Mouse (Mus musculus): ENCODE data around the gene Sik3. TPM values are rescaled to one million over a fixed set of nuclear protein-coding genes. Genes with fewer than 3 reads are reported as not detected.

The Sik3 gene
- polyA plus RNA-seq, 1 experiment, result 29.4 TPM

DNA sequence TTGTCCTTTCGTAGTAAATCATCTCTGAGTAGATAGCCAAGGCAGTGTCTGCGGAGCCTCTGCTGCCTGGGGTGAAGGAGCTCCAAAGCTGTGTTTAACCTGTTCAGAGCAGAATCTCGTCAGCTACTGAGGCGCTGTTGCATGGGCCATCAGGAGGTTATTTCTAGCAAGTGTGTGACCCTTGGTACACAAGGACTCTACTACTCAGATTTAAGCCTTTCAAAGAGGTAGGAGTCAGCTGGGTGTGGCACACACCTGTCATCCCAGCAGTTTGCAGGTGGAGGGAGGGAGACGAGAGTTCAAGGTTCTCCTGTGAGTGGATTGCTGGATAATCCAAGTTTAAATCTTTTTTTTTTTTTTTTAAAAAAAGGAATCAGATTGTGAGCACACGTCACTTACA lies 7.4 kb downstream of the Sik3 start:
- peaks cover 56% of the 10 kb centered on the region for H3K79me2 ChIP-seq (ENCODE audit: control insufficient read depth, insufficient read depth)
- H3ac ChIP-seq (ENCODE audit: control insufficient read depth, insufficient read length), result no peak overlapping the region
- no peaks in the 10 kb centered on the region for H3K27me3 ChIP-seq (ENCODE audit: control insufficient read depth, insufficient read depth, insufficient read length)
- TF ChIP-seq MAX (IDR thresholded peaks at IDR 0.05; ENCODE audit: low read depth), result no peak
- no peak for TF ChIP-seq SRF (IDR thresholded peaks at IDR 0.05; ENCODE audit: control insufficient read depth, insufficient read length, low read depth)
- H3K4me3 ChIP-seq, result no peak overlapping the region
- H3K36me3 ChIP-seq (ENCODE audit: control insufficient read depth, insufficient read depth), result no peaks in the 10 kb centered on the region
- no peak overlapping the region for H3K4me2 ChIP-seq (ENCODE audit: low read depth)

DNA sequence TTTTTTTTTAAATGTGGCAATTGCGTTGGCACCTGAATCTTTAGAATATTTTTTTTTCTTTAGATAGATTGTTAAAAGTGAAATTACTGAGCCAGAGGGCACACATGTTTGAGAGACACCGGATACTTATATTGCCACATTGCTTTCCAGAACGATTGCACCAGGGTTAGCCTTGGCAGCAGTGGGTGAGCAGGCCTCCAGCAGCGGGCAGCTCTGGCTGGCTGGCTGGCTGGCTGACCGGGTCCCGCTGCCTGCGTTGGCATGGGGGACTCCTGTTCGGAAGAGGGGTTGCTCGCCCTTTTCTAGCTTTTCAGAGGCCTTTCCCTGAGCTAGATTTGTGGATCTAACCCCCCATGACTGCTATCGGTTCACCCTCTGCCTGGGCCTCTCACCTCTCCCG lies 11.0 kb downstream of the Sik3 start:
- Histone ChIP-seq H3K27me3 (ENCODE audit: control insufficient read depth, insufficient read depth, insufficient read length) (no peaks in the 10 kb centered on the region), H3K4me3 (no peak overlapping the region), H3K79me2 (ENCODE audit: control insufficient read depth, insufficient read depth) (peaks cover 61% of the 10 kb centered on the region), H3ac (ENCODE audit: control insufficient read depth, insufficient read length) (no peak overlapping the region), H3K36me3 (ENCODE audit: control insufficient read depth, insufficient read depth) (no peaks in the 10 kb centered on the region), H3K4me2 (ENCODE audit: low read depth) (no peak overlapping the region)
- TF ChIP-seq USF1 (IDR thresholded peaks at IDR 0.05; ENCODE audit: low read depth) (no peak), SRF (IDR thresholded peaks at IDR 0.05; ENCODE audit: control insufficient read depth, insufficient read length, low read depth) (no peak), POLR2A (IDR thresholded peaks at IDR 0.05; ENCODE audit: insufficient read length, low read depth) (no peak), TCF3 (IDR thresholded peaks at IDR 0.05; ENCODE audit: insufficient read length, low read depth) (no peak), MYOD1 (IDR thresholded peaks at IDR 0.05; ENCODE audit: control insufficient read depth in 1 of 3, insufficient read length in 2 of 3, low read depth in 2 of 3) (no peak), TCF12 (IDR thresholded peaks at IDR 0.05; ENCODE audit: insufficient read depth, poor library complexity, severe bottlenecking) (no peak), E2F4 (IDR thresholded peaks at IDR 0.05; ENCODE audit: insufficient read depth) (no peak), MYOG (IDR thresholded peaks at IDR 0.05; ENCODE audit: control insufficient read depth in 1 of 3, insufficient read depth in 1 of 3, insufficient read length in 2 of 3, low read depth in 2 of 3) (no peak), REST (IDR thresholded peaks at IDR 0.05; ENCODE audit: insufficient read depth, insufficient read length) (no peak)

GRCm38 (mm10) chr9:46026058-46026849 lies 13.6 kb downstream of the Sik3 start:
- Histone ChIP-seq H3K27me3 (ENCODE audit: control insufficient read depth, insufficient read depth, insufficient read length) (no peaks in the 10 kb centered on the region), H3K36me3 (ENCODE audit: control insufficient read depth, insufficient read depth) (no peaks in the 10 kb centered on the region), H3K4me2 (ENCODE audit: low read depth) (no peak overlapping the region), H3ac (ENCODE audit: control insufficient read depth, insufficient read length) (no peak overlapping the region), H3K79me2 (ENCODE audit: control insufficient read depth, insufficient read depth) (peaks cover 67% of the 10 kb centered on the region), H3K4me3 (no peak overlapping the region)
- TF ChIP-seq POLR2AphosphoS2 (IDR thresholded peaks at IDR 0.05; ENCODE audit: insufficient read length, low read depth) (no peak), TCF12 (IDR thresholded peaks at IDR 0.05; ENCODE audit: insufficient read depth, poor library complexity, severe bottlenecking) (no peak), MYOD1 (IDR thresholded peaks at IDR 0.05; ENCODE audit: control insufficient read depth in 1 of 3, insufficient read length in 2 of 3, low read depth in 2 of 3) (no peak), MAX (IDR thresholded peaks at IDR 0.05; ENCODE audit: low read depth) (no peak), CEBPB (IDR thresholded peaks at IDR 0.05; ENCODE audit: insufficient read depth, poor library complexity, severe bottlenecking) (no peak), REST (IDR thresholded peaks at IDR 0.05; ENCODE audit: insufficient read depth, insufficient read length) (no peak), USF1 (IDR thresholded peaks at IDR 0.05; ENCODE audit: low read depth) (no peak), SRF (IDR thresholded peaks at IDR 0.05; ENCODE audit: control insufficient read depth, insufficient read length, low read depth) (no peak), POLR2A (IDR thresholded peaks at IDR 0.05; ENCODE audit: insufficient read length, low read depth) (no peak), E2F4 (IDR thresholded peaks at IDR 0.05; ENCODE audit: insufficient read depth) (no peak), TCF3 (IDR thresholded peaks at IDR 0.05; ENCODE audit: insufficient read length, low read depth) (no peak), MYOG (IDR thresholded peaks at IDR 0.05; ENCODE audit: control insufficient read depth in 1 of 3, insufficient read depth in 1 of 3, insufficient read length in 2 of 3, low read depth in 2 of 3) (no peak)

DNA sequence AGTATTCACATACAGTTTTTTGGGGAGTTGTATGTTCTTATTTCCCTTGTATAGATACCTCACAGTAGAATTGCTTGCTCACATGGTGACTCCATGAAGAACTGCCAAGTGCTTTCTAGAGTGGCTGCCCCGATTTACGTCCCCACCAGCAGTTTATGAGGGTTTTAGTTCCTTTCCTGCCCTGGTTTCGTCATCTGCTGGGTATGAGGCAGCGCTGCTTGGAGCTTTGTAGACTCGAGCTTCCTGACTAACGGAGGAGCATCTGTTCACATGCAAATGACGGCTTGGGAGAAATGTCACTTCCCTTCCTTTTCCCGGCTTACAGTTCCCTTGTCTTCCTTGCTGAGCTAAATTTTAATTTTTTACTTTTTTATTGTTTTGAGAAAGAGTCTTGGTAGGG lies 15.4 kb downstream of the Sik3 start:
- Histone ChIP-seq H3K4me2 (ENCODE audit: low read depth) (no peak overlapping the region), H3K36me3 (ENCODE audit: control insufficient read depth, insufficient read depth) (no peaks in the 10 kb centered on the region), H3K27me3 (ENCODE audit: control insufficient read depth, insufficient read depth, insufficient read length) (no peaks in the 10 kb centered on the region), H3ac (ENCODE audit: control insufficient read depth, insufficient read length) (no peak overlapping the region), H3K4me3 (no peak overlapping the region), H3K79me2 (ENCODE audit: control insufficient read depth, insufficient read depth) (peaks cover 67% of the 10 kb centered on the region)
- TF ChIP-seq TCF12 (IDR thresholded peaks at IDR 0.05; ENCODE audit: insufficient read depth, poor library complexity, severe bottlenecking), result no peak
- no peak for TF ChIP-seq POLR2AphosphoS2 (IDR thresholded peaks at IDR 0.05; ENCODE audit: insufficient read length, low read depth)
- no peak for TF ChIP-seq SRF (IDR thresholded peaks at IDR 0.05; ENCODE audit: control insufficient read depth, insufficient read length, low read depth)
- no peak for TF ChIP-seq POLR2A (IDR thresholded peaks at IDR 0.05; ENCODE audit: insufficient read length, low read depth)
- TF ChIP-seq MYOG (IDR thresholded peaks at IDR 0.05; ENCODE audit: control insufficient read depth in 1 of 3, insufficient read depth in 1 of 3, insufficient read length in 2 of 3, low read depth in 2 of 3), result no peak
- TF ChIP-seq REST (IDR thresholded peaks at IDR 0.05; ENCODE audit: insufficient read depth, insufficient read length), result no peak
- TF ChIP-seq E2F4 (IDR thresholded peaks at IDR 0.05; ENCODE audit: insufficient read depth), result no peak
- TF ChIP-seq MYOD1 (IDR thresholded peaks at IDR 0.05; ENCODE audit: control insufficient read depth in 1 of 3, insufficient read length in 2 of 3, low read depth in 2 of 3), result no peak
- TF ChIP-seq MAX (IDR thresholded peaks at IDR 0.05; ENCODE audit: low read depth), result no peak
- TF ChIP-seq CEBPB (IDR thresholded peaks at IDR 0.05; ENCODE audit: insufficient read depth, poor library complexity, severe bottlenecking), result no peak
- no peak for TF ChIP-seq TCF3 (IDR thresholded peaks at IDR 0.05; ENCODE audit: insufficient read length, low read depth)
- TF ChIP-seq USF1 (IDR thresholded peaks at IDR 0.05; ENCODE audit: low read depth), result no peak

- peaks cover 72% of the 10 kb centered on the region for H3K79me2 ChIP-seq (ENCODE audit: control insufficient read depth, insufficient read depth)
- no peak overlapping the region for H3ac ChIP-seq (ENCODE audit: control insufficient read depth, insufficient read length)
- H3K36me3 ChIP-seq (ENCODE audit: control insufficient read depth, insufficient read depth), result no peaks in the 10 kb centered on the region
- H3K4me3 ChIP-seq, result no peak overlapping the region
- H3K27me3 ChIP-seq (ENCODE audit: control insufficient read depth, insufficient read depth, insufficient read length), result no peaks in the 10 kb centered on the region
- no peak overlapping the region for H3K4me2 ChIP-seq (ENCODE audit: low read depth)
- TF ChIP-seq CEBPB (IDR thresholded peaks at IDR 0.05; ENCODE audit: insufficient read depth, poor library complexity, severe bottlenecking) (no peak), POLR2A (IDR thresholded peaks at IDR 0.05; ENCODE audit: insufficient read length, low read depth) (no peak), TCF12 (IDR thresholded peaks at IDR 0.05; ENCODE audit: insufficient read depth, poor library complexity, severe bottlenecking) (no peak), MAX (IDR thresholded peaks at IDR 0.05; ENCODE audit: low read depth) (no peak), E2F4 (IDR thresholded peaks at IDR 0.05; ENCODE audit: insufficient read depth) (no peak), TCF3 (IDR thresholded peaks at IDR 0.05; ENCODE audit: insufficient read length, low read depth) (no peak), SRF (IDR thresholded peaks at IDR 0.05; ENCODE audit: control insufficient read depth, insufficient read length, low read depth) (no peak), POLR2AphosphoS2 (IDR thresholded peaks at IDR 0.05; ENCODE audit: insufficient read length, low read depth) (no peak), MYOD1 (IDR thresholded peaks at IDR 0.05; ENCODE audit: control insufficient read depth in 1 of 3, insufficient read length in 2 of 3, low read depth in 2 of 3) (no peak), REST (IDR thresholded peaks at IDR 0.05; ENCODE audit: insufficient read depth, insufficient read length) (no peak), USF1 (IDR thresholded peaks at IDR 0.05; ENCODE audit: low read depth) (no peak), MYOG (IDR thresholded peaks at IDR 0.05; ENCODE audit: control insufficient read depth in 1 of 3, insufficient read depth in 1 of 3, insufficient read length in 2 of 3, low read depth in 2 of 3) (no peak)
Observed at GRCm38 (mm10) chr9:46029534-46029933, 16.9 kb downstream of the Sik3 start.
